Mouse (Mus musculus) intestine, postnatal 0 days (tissue): ENCODE results near the gene Ccdc102a. TPM values are rescaled to one million over a fixed set of nuclear protein-coding genes. Genes with fewer than 3 reads are reported as not detected.

Source experiments
- ATAC-seq: fragments of 200-750 bp; cut with Nextera tagmentation; 2 replicates; pipeline ENCODE4 v1.8.0; 2017; ENCODE audit warnings: mild to moderate bottlenecking, moderate TSS enrichment, moderate library complexity
- H3K27ac ChIP-seq: fragments of 300-500 bp; sonication (generic); 2 replicates; pipeline ENCODE4 v1.5.1; 2014; ENCODE audit warnings: mild to moderate bottlenecking, low read depth, low read length, moderate library complexity
- H3K27me3 ChIP-seq: fragments of 300-500 bp; sonication (generic); replicated peaks from 2 replicates; pipeline ENCODE4 v1.6.1; 2014; ENCODE audit warnings: low read length, mixed read lengths; ENCODE audit not compliant: control insufficient read depth, insufficient read depth
- H3K36me3 ChIP-seq: fragments of 300-500 bp; sonication (generic); 2 replicates; pipeline ENCODE4 v1.6.1; 2014; ENCODE audit warnings: mild to moderate bottlenecking, moderate library complexity; ENCODE audit not compliant: control insufficient read depth, insufficient read depth
- H3K4me1 ChIP-seq: fragments of 300-500 bp; sonication (generic); replicated peaks from 2 replicates; pipeline ENCODE4 v1.6.1; 2014; ENCODE audit warnings: antibody characterized with exemption, low read length, mixed read lengths; ENCODE audit not compliant: control insufficient read depth, insufficient read depth
- H3K4me2 ChIP-seq: fragments of 300-500 bp; sonication (generic); replicated peaks from 2 replicates; pipeline ENCODE4 v1.6.1; 2014; ENCODE audit warnings: low read depth, mild to moderate bottlenecking, moderate library complexity
- H3K4me3 ChIP-seq: fragments of 300-500 bp; sonication (generic); 2 replicates; pipeline ENCODE4 v1.5.1; 2014; ENCODE audit warnings: low read depth, low read length
- H3K9ac ChIP-seq: fragments of 300-500 bp; sonication (generic); 2 replicates; pipeline ENCODE4 v1.6.1; 2014; ENCODE audit warnings: mild to moderate bottlenecking, low read depth, low read length
- H3K9me3 ChIP-seq: fragments of 300-500 bp; sonication (generic); 2 replicates; pipeline ENCODE4 v1.6.1; 2016; ENCODE audit warnings: mixed run types; ENCODE audit not compliant: control insufficient read depth
- CTCF ChIP-seq: sonication (generic); IDR thresholded peaks from 2 replicates; pipeline ENCODE4 v1.5.1; 2016; ENCODE audit warnings: low read depth, mild to moderate bottlenecking, control low read depth, antibody characterized with exemption, moderate library complexity
- WGBS: fragments of 180-500 bp; shearing (Covaris S2); extraction: QIAGEN DNeasy Blood & Tissue Kit; methylation state at CpG from one replicate; pipeline ENCODE4 v1.1.7; 2014; 5-methylcytosine and 5-hydroxymethylcytosine counted together
- polyA plus RNA-seq: library from polyadenylated mRNA; unstranded; fragments of >200 nt; fragmentation: Nextera tagmentation; extraction: Ambion mirVana; gene quantifications from 2 replicates; pipeline ENCODE4 v1.2.1, GENCODE M21; 2015

The Ccdc102a gene
- polyA plus RNA-seq, 1 experiment from 2014 or later, result 7.7 TPM

GRCm38 (mm10) chr8:94870003-94870402 lies 47.9 kb downstream of the Ccdc102a start:
- Histone ChIP-seq H3K9ac (0 out of 2 replicates have a peak overlapping the region, but pooled peaks have one; percentile 51), H3K27ac (no peak overlapping the region), H3K9me3 (no peaks in the 10 kb centered on the region), H3K27me3 (no peaks in the 10 kb centered on the region), H3K4me1 (peaks cover 16% of the 10 kb centered on the region; the same call in 1 of the 2 replicates), H3K4me2 (peak overlapping the region; percentile 91), H3K36me3 (peaks cover 29% of the 10 kb centered on the region), H3K4me3 (peak overlapping the region; percentile 50)
- no peak for TF ChIP-seq CTCF
- ATAC-seq, result no peak
- WGBS, result 49% methylated on average over 4 of the region's 4 CpGs

GRCm38 (mm10) chr8:94869146-94869545 lies 48.8 kb downstream of the Ccdc102a start:
- H3K27ac ChIP-seq, result no peak overlapping the region
- TF ChIP-seq CTCF, result no peak
- H3K4me3 ChIP-seq, result no peak overlapping the region
- H3K9me3 ChIP-seq, result no peaks in the 10 kb centered on the region
- peaks cover 38% of the 10 kb centered on the region for H3K36me3 ChIP-seq
- H3K9ac ChIP-seq, result no peak overlapping the region
- no peak for ATAC-seq
- peak overlapping the region; percentile 91 for H3K4me2 ChIP-seq
- 63% methylated on average over 7 of the region's 7 CpGs for WGBS
- H3K4me1 ChIP-seq, result peaks cover 13% of the 10 kb centered on the region; the same call in 1 of the 2 replicates
- H3K27me3 ChIP-seq, result no peaks in the 10 kb centered on the region

DNA sequence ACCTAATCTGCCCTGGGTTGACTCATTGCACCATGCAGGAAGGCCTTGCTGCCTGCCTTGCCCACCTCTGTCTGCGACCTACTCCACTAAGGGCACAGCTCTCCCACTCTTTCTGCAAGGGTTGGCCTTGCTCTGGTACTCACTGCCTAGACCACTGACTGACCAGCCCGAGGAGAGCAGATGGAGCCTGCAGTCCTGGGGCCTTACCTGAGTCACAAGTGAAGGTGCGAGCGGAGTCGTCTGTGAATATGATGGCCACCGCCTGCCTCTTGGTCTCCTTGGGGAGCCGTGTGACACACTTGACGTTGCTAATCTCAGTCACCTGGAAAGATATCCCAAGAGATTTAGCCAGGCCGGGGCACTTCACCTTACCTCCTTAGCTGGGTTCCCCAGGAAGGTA lies 51.0 kb downstream of the Ccdc102a start:
- no peak overlapping the region for H3K9ac ChIP-seq
- ATAC-seq, result no peak
- no peak overlapping the region for H3K4me3 ChIP-seq
- H3K4me2 ChIP-seq, result no peak overlapping the region
- TF ChIP-seq CTCF, result no peak
- H3K36me3 ChIP-seq, result peaks cover 54% of the 10 kb centered on the region
- H3K4me1 ChIP-seq, result peaks cover 10% of the 10 kb centered on the region; the same call in 1 of the 2 replicates
- no peaks in the 10 kb centered on the region for H3K9me3 ChIP-seq
- no peak overlapping the region for H3K27ac ChIP-seq
- 79% methylated on average over 9 of the region's 9 CpGs for WGBS
- H3K27me3 ChIP-seq, result no peaks in the 10 kb centered on the region

DNA sequence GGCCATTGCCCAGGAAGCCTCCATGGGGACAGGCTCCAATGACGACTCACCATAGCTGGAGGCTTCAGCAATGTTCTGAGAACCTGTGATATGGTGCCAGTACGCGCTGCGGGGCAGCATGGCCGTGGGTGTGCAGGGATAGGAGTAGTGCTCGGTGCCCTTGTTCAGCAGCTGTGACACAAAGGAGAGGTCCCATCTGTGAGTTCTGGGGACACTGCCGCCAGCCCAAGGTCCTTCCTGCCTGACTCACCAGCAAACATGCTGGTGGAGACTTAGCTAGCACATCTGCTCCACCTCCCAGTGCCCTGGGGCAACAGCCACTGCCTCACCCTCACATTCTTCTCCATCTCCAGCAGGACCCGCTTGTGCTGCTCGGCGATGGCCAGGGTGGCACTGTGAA lies 52.6 kb downstream of the Ccdc102a start:
- no peak for TF ChIP-seq CTCF
- peaks cover 10% of the 10 kb centered on the region; the same call in 1 of the 2 replicates for H3K4me1 ChIP-seq
- no peak for ATAC-seq
- H3K36me3 ChIP-seq, result peaks cover 60% of the 10 kb centered on the region
- no peaks in the 10 kb centered on the region for H3K9me3 ChIP-seq
- no peaks in the 10 kb centered on the region for H3K27me3 ChIP-seq
- no peak overlapping the region for H3K4me2 ChIP-seq
- H3K9ac ChIP-seq, result no peak overlapping the region
- WGBS, result 84% methylated on average over 10 of the region's 10 CpGs
- H3K4me3 ChIP-seq, result no peak overlapping the region
- H3K27ac ChIP-seq, result no peak overlapping the region

DNA sequence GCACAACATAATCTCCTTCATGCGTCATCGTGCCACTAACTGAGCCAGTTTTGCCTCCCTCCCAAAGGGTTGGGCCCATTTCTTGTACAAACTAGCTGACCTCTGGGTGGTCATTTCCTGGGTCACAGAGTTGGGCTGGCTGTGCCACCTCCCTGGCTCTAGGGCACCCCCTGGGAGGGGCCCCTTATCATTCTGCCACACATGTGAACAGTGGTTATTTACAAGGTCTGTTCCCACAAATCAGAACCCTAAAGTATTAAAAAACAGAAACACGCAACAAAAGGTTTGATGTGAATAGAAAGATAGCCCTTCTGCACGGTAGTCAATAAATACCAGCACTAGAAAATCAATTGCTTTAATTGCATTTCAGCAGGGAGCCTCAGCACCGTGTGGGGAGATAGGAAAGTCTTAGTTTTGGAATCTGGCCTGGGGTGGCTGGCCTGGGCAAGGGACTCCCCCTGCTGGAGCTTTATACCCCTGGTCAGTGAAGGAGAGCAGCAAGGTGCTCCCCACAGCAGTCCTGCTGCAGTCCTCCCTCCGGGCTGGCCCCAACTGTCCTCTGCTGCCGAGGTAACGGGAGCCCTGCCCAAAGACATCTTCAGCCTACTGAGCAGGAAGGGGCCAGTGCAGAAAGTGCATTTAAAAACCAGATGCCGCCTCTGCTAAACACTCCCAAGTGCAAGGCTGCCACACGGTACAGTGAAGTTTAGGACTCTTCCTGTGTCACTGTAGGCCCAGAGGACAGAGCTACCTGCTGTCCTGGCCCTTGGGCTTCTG lies 53.8 kb downstream of the Ccdc102a start:
- peaks cover 64% of the 10 kb centered on the region for H3K36me3 ChIP-seq
- 58% methylated on average over 10 of the region's 10 CpGs for WGBS
- no peak for ATAC-seq
- H3K27ac ChIP-seq, result no peak overlapping the region
- H3K27me3 ChIP-seq, result no peaks in the 10 kb centered on the region
- H3K4me2 ChIP-seq, result no peak overlapping the region
- H3K4me1 ChIP-seq, result peaks cover 3% of the 10 kb centered on the region; the same call in 1 of the 2 replicates
- H3K9me3 ChIP-seq, result no peaks in the 10 kb centered on the region
- no peak overlapping the region for H3K4me3 ChIP-seq
- TF ChIP-seq CTCF, result peak; percentile 42; the same call in 1 of the 2 replicates
- H3K9ac ChIP-seq, result no peak overlapping the region

- Histone ChIP-seq H3K9ac (no peak overlapping the region), H3K4me3 (no peak overlapping the region), H3K9me3 (no peaks in the 10 kb centered on the region), H3K27me3 (no peaks in the 10 kb centered on the region), H3K4me2 (no peak overlapping the region), H3K27ac (no peak overlapping the region), H3K36me3 (peaks cover 61% of the 10 kb centered on the region), H3K4me1 (no peaks in the 10 kb centered on the region)
- ATAC-seq, result no peak
- 75% methylated on average over 12 of the region's 12 CpGs for WGBS
- TF ChIP-seq CTCF, result no peak
Measured at GRCm38 (mm10) chr8:94862487-94863220, 55.2 kb downstream of the Ccdc102a start.
